Mouse (Mus musculus) monocyte, adult 2 months (primary cell): ENCODE results near the gene Rd3.
A peak's percentile ranks its signal among the peaks of the same experiment; 100 is the strongest.

Experiments used
- DNase-seq, 2 experiments: peaks; one replicate each; pipeline ENCODE4 v3.0.0; 2022; ENCODE audit warnings: low spot score in 2 of 2, low read depth in 1 of 2

Gene Rd3

DNA sequence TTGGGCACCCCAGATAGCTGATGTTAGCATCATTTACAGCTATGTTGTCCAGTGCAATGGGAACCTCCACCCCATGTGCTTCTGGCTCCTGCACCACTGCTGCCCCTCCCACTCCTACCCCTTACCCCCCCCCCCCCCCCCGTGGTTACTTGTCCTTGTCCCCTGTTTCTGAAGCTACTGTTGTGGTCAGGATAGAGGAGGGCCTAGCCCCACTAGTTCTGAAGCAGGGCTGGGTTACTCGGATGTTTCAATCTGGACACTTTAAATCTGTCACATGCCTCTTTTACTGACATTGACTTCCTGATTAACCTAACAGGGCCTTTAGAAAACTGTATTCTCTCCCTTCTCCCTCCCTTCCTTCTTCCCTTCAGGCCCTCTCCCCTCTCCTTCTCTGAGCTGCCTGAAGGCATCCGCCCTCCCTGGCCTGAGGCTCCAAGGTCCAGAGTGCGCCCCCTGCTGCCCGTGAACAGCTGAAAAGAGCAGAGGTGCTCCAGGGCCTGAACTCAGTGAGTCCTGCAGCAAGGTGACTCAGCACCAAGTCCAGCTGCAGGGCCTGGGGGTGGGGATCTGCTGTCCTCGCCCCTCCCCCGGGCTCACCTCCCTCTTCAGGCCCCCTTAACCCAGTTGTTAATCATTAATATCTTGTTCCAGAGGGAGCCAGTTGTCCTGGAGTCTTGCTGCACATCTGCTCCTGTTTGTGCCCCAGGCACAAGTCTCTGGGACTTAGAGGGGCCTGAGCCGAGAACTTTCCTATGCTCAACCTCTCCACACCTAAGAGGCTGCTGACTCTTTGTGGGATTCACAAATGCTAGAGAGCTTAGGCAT is 13.0 kb upstream of the Rd3 start:
- DNase-seq: peak; percentile 48 to 71

DNA sequence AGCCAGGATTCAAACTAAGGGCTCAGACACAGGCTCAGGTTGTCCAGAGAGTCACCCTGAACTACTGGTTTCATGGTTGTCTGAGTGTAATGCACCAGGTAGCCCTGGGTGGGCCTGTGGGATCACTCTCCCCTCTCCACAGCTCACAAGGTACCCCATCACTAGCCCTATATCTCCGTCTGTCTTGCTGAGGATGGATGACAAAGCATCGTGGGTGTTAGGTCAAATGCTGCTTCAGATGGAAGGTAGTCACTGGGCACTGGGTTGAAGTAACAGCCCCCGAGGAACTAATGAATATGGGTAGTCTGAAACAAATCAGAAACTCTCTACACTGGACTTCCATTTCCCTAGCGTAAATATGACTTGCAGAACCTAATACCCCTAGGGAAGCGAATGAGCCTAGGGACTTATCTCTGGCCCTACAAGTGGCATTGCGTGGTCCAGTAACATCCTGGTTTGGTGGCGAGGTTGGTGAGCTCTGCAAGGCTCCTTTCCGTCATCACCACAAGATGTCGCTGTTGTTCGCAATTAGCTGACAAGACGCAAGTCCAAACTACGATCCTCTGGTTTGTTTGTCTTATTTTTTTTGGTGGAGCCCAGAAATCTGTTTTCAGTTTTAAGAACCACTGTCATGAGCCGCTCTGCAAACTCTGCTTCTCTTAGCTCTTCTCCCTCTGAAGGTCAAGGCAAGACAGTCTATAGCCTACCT is 12.2 kb upstream of the Rd3 start:
- DNase-seq: peak; percentile 47 to 65

DNA sequence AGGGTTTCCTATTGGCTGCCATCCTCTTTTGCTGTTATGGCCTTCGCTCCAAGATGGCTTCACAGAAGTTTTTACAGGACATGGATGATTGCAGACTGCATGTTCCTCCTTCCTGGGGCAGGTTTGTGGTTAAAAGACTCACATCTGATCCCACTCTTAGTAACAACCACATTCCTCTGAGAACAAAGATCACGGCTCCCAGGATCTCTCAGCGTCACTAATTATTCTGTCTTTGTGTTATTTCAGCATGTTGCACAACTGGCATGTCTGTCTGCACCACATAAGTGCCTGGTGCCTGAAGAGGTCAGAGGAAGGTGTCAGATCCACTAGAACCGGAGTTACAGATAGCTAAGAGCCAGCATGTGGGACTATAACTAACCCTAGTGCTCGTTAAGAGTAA is 7.2 kb upstream of the Rd3 start:
- DNase-seq: no peak

DNA sequence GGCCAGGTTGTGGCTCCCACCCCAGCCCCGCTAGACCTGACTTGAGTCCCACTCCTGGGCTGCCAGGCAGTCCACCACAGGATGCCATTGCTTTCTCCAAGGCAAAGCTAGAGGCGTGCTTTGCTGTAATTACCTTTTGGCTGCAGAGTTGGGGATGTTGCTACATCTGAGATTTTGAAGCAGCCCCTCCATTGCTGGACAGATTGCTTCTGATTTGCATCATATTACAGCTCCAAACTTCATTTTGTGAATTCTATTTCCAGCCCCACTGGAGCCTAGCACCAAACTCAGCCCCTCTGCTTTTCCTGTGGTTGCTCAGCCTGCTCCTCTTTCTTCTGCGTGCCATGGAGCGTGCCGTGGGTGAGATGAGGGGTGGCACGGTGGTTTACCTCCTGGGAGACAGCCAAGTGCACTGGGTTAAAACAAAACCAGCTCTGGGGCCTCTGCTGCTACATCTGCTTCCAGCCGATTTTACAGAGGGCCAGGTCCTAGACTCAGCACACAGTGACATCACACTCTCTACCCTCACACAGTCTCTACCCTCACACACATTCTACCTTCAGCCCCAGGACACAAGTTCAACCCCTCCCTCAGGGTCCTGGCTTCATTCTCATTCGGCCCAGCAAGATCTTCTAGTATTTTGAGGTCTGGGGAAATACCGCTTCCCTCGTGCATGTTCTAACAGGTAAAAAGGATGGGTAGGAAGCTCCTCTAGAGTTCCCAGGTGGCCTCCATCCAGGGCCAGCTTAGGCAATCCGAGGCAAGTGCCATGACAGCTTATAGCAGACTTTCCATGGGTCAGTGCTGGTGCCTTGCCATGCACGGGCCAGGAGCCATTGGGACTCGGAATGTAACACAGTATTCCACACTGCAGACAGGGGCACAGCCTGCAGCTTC is 2.4 kb upstream of the Rd3 start:
- no peak for DNase-seq

DNA sequence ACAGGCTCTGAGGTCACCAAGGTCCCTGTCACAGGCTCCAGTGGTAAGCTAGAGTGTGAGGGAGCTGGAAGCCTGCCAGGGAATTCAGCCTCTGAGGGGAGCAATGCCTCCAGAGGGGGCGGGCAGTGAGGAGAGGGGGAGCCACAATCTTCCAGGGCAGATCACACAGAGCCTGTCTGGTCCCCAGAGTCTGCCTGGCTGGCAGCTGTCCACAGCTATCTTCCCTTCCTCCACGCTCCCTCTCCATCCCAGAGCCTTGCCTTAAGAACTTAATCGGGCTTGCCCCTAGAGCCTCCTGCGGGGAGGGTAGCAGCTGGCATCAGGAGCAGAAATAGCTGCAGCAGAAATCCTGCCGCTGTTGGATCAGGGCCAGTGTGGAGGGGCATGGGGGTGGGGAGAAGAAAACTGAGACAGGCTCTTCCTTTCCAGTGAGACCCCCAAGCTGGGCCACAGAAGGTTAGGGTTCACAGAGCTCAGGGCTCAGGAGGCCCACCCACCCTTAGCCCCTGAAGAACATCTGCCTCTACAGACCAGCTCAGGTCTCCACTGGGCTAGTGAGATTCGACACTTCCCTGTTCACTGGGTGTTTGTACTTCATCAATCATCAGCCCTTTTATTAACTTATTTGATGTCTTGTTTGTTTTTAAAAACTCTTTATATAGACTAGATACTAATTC is 4.4 kb downstream of the Rd3 start:
- no peak for DNase-seq

DNA sequence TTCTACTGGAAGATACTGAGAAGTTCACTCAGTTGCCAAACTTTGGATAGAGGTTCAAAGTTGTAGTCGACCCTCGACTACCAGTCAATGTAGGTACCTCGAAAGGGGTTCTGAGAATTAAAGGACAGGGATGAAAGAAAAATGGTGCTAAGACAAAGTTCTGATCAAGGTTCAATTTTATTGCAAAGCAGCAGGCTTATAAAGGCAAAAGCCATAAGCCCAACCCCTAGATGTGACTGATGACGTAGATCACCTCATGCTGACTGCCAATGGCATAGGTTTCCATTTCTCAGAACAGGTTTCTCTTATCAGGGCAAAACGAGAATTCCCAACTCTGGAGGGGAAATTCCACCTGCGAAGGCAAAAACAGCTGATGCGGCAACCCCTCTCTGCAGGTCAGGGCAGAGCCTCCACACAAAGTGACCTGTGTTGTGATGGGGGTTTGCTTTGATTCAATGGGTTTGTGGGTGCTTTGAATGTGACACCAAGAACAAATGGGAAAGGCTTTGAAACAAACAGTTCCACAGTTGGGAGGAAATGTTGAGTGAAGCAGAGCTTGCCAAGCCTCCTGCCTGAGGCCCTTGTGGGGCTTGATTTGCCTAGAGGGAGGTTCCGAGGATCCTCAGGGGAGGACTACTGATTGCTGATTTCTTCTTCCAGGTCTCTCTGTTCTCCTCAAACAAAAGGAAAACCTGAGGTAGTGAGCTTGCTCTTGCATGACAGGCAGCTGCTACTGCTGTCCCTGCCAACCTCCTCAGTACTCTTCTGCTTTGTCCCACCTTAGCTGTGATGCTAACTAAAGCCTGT is 9.7 kb downstream of the Rd3 start:
- DNase-seq: no peak

GRCm38 (mm10) chr1:191987481-191987769 is 10.3 kb downstream of the Rd3 start:
- no peak for DNase-seq

DNA sequence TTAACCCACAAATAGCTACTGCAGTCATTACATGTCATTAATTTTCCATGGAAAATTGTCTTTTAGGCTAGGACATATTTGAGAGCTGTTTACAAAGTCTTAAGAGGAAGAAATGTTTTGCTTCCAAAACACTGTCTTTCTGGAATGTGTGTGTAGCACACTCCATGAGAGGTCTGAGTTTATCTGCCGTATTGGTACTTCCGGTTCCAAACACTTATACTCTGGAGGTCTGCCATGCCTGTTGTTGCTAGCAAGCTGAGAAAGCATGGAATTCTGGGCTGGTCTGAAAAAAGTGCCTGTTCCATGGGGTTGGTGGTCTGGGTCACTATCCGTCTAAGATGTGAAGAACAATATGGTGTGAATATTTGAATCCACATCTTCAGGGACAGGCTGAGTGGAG is 11.5 kb downstream of the Rd3 start:
- DNase-seq: no peak

DNA sequence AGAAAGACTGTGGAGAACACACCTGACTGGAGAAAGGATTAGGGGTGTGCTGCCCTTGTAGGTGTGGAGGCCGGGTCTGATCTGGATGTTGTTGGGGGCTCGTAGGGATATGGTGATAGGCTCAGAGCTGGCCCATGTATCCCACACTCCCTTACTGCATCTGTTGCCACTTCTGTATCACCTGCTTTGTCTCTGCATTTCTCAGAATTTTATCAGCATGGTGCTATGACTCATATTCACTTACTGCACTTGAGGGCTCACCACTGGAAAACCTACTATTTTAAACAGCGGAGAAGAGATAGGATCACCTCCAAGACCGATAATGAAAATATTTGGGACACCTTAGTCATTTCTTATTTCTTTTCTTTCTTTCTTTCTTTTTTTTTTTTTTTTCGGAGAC is 11.9 kb downstream of the Rd3 start:
- no peak for DNase-seq

- DNase-seq: peak; percentile 72 to 80
Measured at GRCm38 (mm10) chr1:191989994-191990393, 12.8 kb downstream of the Rd3 start.

GRCm38 (mm10) chr1:191992040-191992780 is 15.0 kb downstream of the Rd3 start:
- no peak for DNase-seq

GRCm38 (mm10) chr1:191994476-191994875 is 17.3 kb downstream of the Rd3 start:
- DNase-seq: no peak

DNA sequence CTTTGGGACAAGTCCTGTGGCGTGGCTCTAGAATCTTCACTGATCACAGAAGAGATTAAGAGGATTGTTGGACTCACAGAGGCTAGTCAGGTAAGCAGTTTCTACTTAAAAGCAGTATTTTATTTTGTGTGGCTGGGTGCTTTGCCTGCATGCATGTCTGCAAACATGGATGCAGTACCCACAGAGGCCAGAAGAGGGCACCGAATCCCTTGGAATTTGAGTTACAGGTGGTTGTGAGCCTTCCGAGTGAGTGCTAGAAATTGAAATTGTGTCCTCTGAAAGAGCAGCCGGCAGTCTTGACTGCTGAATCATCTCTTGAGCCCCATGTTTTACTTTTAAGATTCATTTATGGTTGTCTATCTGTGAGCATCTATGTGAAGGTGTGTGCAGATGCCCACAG is 18.3 kb downstream of the Rd3 start:
- DNase-seq: peak; percentile 36 to 55

DNA sequence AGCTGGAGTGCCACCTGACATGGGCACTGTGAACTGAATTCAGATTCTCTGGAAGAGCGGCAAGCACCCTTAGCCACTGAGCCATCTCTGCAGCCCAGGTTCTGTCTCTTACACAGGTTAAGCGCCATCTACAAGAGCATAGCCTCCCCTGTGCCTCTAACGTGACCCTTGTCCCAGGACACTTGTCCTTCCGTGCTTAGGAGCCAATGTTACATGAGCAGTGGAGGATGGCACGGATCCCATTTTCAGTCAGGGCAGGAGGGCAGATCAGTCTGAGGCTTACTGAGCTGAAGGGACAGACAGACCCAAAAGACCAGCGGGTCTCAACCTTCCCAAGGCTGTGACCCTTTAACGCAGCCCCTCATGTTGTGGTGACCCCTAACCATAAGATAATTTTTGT is 18.7 kb downstream of the Rd3 start:
- no peak for DNase-seq

GRCm38 (mm10) chr1:191996621-191997185 is 19.5 kb downstream of the Rd3 start:
- no peak for DNase-seq

GRCm38 (mm10) chr1:191999022-191999421 is 21.9 kb downstream of the Rd3 start:
- DNase-seq: no peak
